Mouse (Mus musculus): ENCODE measurements around the gene Rnls. TPM values are rescaled to one million over a fixed set of nuclear protein-coding genes. Genes with fewer than 3 reads are reported as not detected.
"Not testable (repeated sequence)": the region's sequence is repeated elsewhere in the genome, so short reads cannot be mapped to it uniquely, and the experiment has no call there.

Gene Rnls
- 10 to 100 TPM; 15.3 to 18.0 TPM for total RNA-seq (2021)

DNA sequence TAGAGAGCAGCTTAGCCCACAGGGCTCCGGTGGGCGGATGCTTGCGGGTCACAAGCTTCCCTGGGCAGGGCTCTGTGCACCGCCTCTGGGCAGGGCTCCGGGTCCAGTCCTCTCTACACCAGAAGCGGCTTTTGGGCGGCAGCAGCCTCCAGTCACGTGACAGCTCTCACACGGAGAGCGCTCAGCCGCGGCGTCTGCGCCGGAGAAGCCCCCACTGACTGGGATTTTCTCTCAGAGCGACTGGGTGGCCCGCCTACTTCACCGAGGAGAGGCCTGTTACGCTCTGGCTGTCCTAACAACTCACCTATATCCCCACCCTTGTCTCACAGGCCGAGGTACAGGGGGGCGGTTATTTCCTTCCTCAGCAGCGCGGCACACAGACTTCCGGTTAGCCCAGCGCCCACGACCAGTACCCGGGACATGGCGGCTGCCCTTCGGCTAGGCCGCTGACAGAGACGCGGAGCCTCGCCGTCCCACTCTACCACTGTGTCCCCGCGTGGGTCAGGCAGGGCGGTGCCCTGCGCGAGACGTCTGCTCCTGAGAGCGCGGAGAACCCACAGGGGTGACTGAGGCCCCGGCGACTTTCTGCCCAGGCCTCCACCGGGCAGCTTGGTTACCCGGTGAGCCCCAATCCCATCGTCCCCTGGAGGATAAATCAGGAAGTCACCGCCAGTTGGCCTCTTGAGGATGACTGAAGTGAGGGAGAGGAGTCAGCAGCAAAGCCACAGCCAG is at the start of gene Rnls:
Gene Rnls, minus strand, starts transcription at position 645 of the 732 bp plus-strand sequence.
- intact Hi-C loops (cut with DNase I) = loop anchor here (5.0 kb wide), 1 partner anchor 195 kb away; no protein-coding TSS in a partner anchor
- DNase-seq (ENCODE audit: low spot score) = peak; percentile 80

DNA sequence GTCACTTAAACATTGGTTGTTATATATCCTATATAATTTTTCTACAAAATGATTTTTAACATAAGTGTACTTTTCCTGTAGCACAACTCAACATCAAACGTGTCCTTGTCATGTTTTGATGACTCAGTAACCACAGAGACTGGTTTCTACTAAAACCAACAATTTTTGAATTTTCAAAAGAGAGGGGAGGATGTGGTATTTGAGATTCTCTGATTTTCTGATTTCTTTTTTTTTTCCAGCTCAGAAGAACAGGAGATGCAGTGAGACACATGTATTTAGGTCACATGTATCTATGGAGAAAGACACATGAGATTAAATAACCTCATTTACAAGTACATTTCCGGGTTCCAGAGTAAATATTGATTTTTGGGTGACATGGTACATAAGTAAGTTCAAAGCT is 37.4 kb upstream of the Rnls start:
- intact Hi-C loops (cut with DNase I) = no loop called here
- DNase-seq (ENCODE audit: low spot score) = no peak

- intact Hi-C loops (cut with DNase I); DNase-seq (ENCODE audit: low spot score): not testable (repeated sequence)
Observed at GRCm38 (mm10) chr19:33419368-33419767, 27.3 kb upstream of the Rnls start.

- no peak for DNase-seq (ENCODE audit: low spot score)
- intact Hi-C loops (cut with DNase I) = loop anchor here (5.0 kb wide), 1 partner anchor 641 kb away; no protein-coding TSS in a partner anchor
Observed at GRCm38 (mm10) chr19:33380825-33381224, 11.3 kb downstream of the Rnls start.

DNA sequence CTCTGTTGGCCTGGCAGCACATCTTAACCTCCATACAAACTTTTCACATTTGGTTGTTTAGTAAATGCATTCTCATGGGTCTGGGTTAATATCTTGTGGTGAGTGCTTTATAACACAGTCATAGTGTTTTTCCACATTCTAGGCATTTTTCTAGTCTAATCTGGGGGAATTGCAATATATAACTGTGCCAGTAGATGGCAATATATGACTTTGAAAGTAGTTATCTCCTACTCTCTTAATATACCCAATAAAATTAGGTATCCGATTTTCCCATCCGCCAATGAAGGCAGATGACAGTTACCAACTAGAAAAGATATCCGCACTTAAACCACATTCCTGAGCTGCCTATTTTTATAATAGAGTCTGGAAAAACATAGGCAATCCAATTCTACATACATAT is 11.7 kb downstream of the Rnls start:
- DNase-seq (ENCODE audit: low spot score) = no peak
- intact Hi-C loops (cut with DNase I) = loop anchor here (5.0 kb wide), 1 partner anchor 642 kb away; no protein-coding TSS in a partner anchor

- no peak for DNase-seq (ENCODE audit: low spot score)
- intact Hi-C loops (cut with DNase I) = loop anchor here (5.0 kb wide), 1 partner anchor 142 kb away; no protein-coding TSS in a partner anchor
Observed at GRCm38 (mm10) chr19:33368808-33369207, 23.3 kb downstream of the Rnls start.

DNA sequence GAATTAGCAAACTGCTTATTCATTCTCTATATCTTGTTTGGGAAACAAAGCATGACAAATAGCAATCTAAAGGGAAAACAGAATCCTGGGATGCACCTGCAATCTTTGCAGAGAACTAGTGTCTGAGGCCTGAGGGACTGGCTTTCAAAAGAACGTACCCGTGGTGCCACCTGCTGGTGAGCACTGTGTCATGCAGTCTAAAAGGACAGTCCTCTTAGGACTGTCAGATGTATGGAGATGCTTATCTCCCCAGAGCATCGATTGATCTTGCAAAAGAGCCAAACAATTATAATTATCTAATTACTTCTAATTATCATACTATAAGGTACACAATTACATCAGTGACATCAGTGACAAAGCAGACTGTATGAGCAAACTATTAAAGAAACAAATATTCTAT is 25.4 kb downstream of the Rnls start:
- intact Hi-C loops (cut with DNase I) = loop anchor here (2.0 to 5.0 kb wide), 2 partner anchors 139 to 652 kb away; no protein-coding TSS in a partner anchor
- no peak for DNase-seq (ENCODE audit: low spot score)

DNA sequence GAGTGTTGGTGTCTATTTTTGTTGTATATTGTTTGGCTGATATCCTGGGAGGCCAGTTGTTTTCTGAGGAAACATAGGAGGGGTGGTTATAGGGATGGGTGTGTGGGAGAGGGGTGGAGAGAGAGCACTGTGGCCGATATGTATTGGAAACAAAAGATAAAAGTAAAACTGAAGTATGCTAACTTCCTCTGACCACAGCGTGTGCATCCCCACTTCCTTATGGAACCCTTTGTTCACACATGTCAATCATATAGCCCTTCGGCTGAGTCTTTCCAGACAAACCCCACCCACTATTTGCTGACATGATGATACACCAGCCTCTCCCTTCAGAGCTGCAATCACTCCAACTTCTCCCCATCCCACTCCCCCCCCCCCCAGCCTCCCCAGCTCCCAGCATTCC is 35.1 kb downstream of the Rnls start:
- DNase-seq (ENCODE audit: low spot score) = no peak

GRCm38 (mm10) chr19:33340119-33340518 is 52.0 kb downstream of the Rnls start:
- intact Hi-C loops (cut with DNase I) = no loop called here
- DNase-seq (ENCODE audit: low spot score) = no peak

More for the DNA sequence above, 35.1 kb downstream of the Rnls start:
- intact Hi-C loops (cut with DNase I) = no loop called here

DNA sequence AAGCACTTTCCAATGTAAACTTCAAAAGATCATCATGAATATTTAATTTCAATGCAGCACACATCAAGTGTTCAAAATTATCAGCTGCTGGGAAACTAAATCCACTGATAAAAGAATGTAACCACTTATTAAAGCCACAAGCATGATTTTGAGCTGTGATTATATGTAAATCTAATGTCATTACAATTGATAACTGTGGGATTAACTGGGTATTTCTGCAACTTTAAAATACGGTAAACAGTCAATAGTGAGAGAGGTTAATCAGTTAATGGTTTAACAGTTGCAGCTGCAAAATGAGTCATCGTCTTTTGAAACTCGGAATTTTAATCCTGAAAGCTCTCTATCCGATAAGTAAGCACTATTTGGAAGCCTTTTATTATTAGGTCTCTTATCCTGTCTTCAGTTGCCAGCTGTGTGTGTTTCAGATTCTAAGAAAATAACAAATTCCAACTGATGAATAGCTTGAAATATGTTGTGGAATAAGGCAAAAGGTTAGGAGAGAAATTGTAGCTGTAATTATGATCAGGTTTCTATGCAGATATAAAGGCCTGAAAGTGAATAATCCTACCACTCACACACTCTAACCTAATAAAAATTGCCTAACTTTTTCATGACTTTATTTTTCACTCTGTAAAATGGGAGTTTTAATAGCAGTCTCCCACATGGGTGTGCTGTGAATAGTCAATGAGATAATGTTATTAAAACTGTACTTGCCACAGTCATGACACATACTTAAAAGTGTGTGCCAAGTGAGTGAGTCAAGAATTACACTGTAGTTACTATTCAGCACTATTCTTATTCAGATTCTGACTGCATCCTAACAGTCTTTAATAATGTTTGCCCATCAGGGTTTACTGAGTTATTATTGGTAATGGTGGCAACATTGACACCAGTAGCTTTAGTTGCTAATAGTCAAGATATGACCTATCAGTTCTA is 65.1 kb downstream of the Rnls start:
- intact Hi-C loops (cut with DNase I) = no loop called here
- no peak for DNase-seq (ENCODE audit: low spot score)

DNA sequence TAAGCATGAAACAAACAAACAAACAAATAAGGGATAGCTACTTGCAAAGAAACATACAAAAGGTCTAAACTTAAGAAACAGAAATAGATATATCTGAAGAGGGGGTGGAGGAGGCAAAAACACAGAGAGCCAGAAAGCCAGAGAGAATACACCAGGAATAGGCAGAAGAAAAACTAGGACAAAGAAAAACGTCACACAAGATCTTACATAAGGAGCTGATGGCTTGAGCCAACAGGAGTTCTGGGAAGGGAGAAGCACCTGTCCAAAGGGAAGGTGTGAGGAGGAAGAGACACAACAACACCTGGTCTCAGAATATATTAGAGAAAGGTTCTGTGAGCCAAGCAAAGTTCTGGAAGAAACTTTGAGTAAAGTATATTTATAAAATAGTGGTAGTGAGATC is 73.3 kb downstream of the Rnls start:
- intact Hi-C loops (cut with DNase I) = no loop called here
- no peak for DNase-seq (ENCODE audit: low spot score)

DNA sequence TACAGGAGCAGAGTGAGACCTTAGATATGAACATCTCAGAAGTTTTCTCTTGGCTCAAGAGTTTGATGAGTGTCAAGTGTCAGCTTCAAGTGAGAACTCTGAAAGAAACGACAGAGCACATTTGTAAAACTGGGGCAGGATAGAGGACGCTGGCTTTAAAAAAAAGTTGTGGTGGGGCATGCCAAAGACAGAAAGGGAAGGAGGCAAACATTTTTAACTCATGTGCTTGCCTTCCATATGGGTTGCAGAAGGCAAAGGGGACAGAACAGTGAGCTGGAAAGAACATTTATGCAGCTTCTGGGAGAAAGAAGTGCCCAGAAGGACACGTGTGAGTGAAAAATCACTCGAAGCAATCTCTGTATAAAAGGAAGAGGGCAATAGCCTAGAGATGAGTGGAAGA is 75.0 kb downstream of the Rnls start:
- no peak for DNase-seq (ENCODE audit: low spot score)
- intact Hi-C loops (cut with DNase I) = no loop called here

GRCm38 (mm10) chr19:33299726-33300292 is 92.3 kb downstream of the Rnls start:
- no peak for DNase-seq (ENCODE audit: low spot score)
- intact Hi-C loops (cut with DNase I) = no loop called here

- intact Hi-C loops (cut with DNase I) = no loop called here
- no peak for DNase-seq (ENCODE audit: low spot score)
Observed at GRCm38 (mm10) chr19:33296338-33296737, 95.8 kb downstream of the Rnls start.

DNA sequence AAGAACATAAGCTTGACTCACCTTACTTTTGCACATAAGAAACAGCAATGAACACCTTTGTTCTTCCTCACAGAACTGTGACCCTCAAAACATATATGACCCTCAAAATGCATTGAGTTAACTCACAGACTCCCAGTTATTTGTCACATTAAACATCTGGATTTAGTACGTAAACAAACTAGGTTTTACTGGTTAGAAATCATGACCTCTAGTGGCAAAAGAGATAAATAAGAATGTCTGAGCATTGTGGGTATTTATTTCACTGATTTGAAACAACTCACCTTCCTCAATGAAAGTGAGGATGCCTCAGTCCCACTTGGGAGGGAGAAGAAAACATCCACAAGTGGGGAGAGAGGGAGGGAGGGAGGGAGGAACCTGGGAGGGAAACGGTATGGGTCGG is 109.1 kb downstream of the Rnls start:
- intact Hi-C loops (cut with DNase I) = no loop called here

GRCm38 (mm10) chr19:33276421-33276820 is 115.7 kb downstream of the Rnls start:
- DNase-seq (ENCODE audit: low spot score) = no peak
- intact Hi-C loops (cut with DNase I) = no loop called here

More for the DNA sequence above, 109.1 kb downstream of the Rnls start:
- DNase-seq (ENCODE audit: low spot score) = no peak

DNA sequence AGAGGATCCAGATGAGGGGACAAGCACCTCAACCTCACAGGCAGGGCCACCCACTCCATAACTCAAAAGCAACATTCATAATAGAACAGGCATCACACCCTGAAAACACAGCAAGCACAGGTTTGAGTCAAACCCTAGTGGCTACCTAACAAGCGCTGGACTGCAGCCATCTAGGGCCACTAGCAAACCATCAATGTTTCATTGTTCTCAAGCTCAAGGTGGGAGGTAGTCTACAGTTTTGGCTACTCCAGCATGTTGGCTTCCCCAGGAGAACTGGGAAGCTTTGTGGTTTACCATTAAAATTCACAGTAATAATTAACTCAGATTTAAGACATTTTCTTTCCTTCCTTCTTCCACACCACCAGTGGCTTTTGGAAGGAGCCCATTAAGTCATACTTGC is 118.4 kb downstream of the Rnls start:
- intact Hi-C loops (cut with DNase I) = no loop called here
- DNase-seq (ENCODE audit: low spot score) = no peak

GRCm38 (mm10) chr19:33271571-33271970 is 120.5 kb downstream of the Rnls start:
- no peak for DNase-seq (ENCODE audit: low spot score)
- intact Hi-C loops (cut with DNase I) = no loop called here

DNA sequence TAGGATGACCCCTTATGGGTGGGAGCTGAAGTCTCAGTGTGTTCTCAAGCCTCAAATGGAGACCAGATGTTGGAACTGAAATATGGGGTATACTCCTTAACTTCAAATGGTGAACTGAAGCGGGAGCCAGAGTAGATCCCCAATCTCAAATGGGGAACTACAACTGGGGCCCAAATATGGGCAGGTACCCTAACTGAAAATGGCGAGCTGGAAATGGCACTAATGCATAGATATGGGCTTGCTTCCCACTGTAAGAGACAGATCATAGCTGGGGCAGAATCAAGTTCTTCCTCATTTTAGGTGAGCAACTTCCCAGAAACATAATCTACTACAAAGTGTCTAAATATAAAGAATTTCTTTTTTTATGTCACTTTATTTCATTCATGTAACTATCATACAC is 121.9 kb downstream of the Rnls start:
- DNase-seq (ENCODE audit: low spot score) = no peak
- intact Hi-C loops (cut with DNase I) = no loop called here

DNA sequence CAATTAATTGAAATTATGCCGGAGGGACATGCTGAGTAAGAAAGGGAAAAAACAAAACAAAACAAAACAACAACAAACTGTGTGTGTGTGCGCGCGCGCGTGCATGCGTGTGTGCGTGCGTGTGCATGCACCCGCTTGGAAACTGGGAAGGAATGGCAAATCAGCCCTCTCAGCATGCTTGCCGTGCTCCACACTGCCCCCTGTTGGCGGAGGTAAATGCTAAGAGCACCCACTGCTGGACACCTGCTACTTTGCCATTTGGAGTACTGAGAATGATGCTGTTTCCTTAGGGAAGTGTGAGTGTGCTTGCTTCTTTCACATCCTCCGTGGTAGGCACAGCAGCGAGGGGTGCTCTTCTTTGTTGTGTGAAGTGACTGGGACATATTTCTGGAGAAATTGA is 124.1 kb downstream of the Rnls start:
- DNase-seq (ENCODE audit: low spot score) = no peak
- intact Hi-C loops (cut with DNase I) = no loop called here

Data from heart, postnatal 25 days (tissue).